Mouse (Mus musculus) midbrain, embryonic 12.5 days (tissue): ENCODE results near the gene Scyl1. TPM values are rescaled to one million over a fixed set of nuclear protein-coding genes. Genes with fewer than 3 reads are reported as not detected.

ENCODE experiments used
- ATAC-seq: fragments of 200-750 bp; cut with Nextera tagmentation; 2 replicates; pipeline ENCODE4 v1.8.0; 2017; ENCODE audit warnings: low read depth, moderate TSS enrichment, moderate library complexity; ENCODE audit not compliant: low FRiP score
- H3K27ac ChIP-seq: fragments of 300-500 bp; sonication (generic); replicated peaks from 2 replicates; pipeline ENCODE4 v1.5.1; 2016; ENCODE audit warnings: mild to moderate bottlenecking
- H3K27me3 ChIP-seq: fragments of 300-500 bp; sonication (generic); 2 replicates; pipeline ENCODE4 v1.6.1; 2016; ENCODE audit warnings: mild to moderate bottlenecking
- H3K36me3 ChIP-seq: fragments of 300-500 bp; sonication (generic); 2 replicates; pipeline ENCODE4 v1.6.1; 2016
- H3K4me1 ChIP-seq: fragments of 300-500 bp; sonication (generic); 2 replicates; pipeline ENCODE4 v1.6.1; 2016
- H3K4me2 ChIP-seq: fragments of 300-500 bp; sonication (generic); replicated peaks from 2 replicates; pipeline ENCODE4 v1.6.1; 2016; ENCODE audit warnings: mild to moderate bottlenecking, moderate library complexity
- H3K4me3 ChIP-seq: fragments of 300-500 bp; sonication (generic); 2 replicates; pipeline ENCODE4 v1.5.1; 2016; ENCODE audit warnings: mild to moderate bottlenecking
- H3K9ac ChIP-seq: fragments of 300-500 bp; sonication (generic); replicated peaks from 2 replicates; pipeline ENCODE4 v1.6.1; 2016; ENCODE audit warnings: mild to moderate bottlenecking, moderate library complexity
- H3K9me3 ChIP-seq: fragments of 300-500 bp; sonication (generic); 2 replicates; pipeline ENCODE4 v1.6.1; 2016; ENCODE audit warnings: mild to moderate bottlenecking
- WGBS: fragments of 180-500 bp; shearing (Covaris S2); methylation state at CpG from one replicate; pipeline ENCODE4 v1.1.7; 2016; 5-methylcytosine and 5-hydroxymethylcytosine counted together
- polyA plus RNA-seq: library from polyadenylated mRNA; unstranded; fragments of >200 nt; fragmentation: Nextera tagmentation; extraction: Ambion mirVana; gene quantifications from 2 replicates; pipeline ENCODE4 v1.2.1, GENCODE M21; 2016

The Scyl1 gene
- polyA plus RNA-seq, 1 experiment from 2014 or later = 68.4 TPM

DNA sequence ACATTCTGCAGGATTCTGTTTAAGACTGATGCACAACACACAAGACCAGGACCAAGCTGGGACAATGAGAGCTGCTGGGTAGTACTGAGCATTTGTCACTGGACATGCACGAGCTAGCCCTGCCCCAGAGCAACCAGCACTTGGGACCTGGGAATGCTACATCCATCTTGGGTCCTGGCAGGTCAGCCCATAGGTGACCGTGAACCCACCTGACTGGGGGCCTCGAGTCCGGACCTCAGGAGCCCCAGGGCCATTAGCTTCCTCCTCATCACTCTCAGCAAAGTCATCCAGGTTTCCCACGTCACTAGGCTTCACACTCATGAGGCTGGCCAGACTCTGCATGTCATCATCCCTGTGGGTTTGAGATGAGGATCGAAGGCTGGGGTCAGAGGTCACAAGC is 50.0 kb downstream of the Scyl1 start:
- WGBS = 91% methylated on average over 6 of the region's 6 CpGs
- Histone ChIP-seq H3K4me3 (no peak overlapping the region), H3K27ac (no peak overlapping the region), H3K36me3 (peaks cover 71% of the 10 kb centered on the region), H3K4me2 (no peak overlapping the region), H3K9ac (no peak overlapping the region), H3K27me3 (no peaks in the 10 kb centered on the region; the same call in 1 of the 2 replicates), H3K9me3 (no peaks in the 10 kb centered on the region), H3K4me1 (peaks cover 29% of the 10 kb centered on the region)
- ATAC-seq = no peak

- H3K9ac ChIP-seq = no peak overlapping the region; the same call in 1 of the 2 replicates
- H3K4me3 ChIP-seq = no peak overlapping the region
- peaks cover 53% of the 10 kb centered on the region for H3K36me3 ChIP-seq
- 55% methylated on average over 10 of the region's 10 CpGs for whole genome bisulfite sequencing
- 0 out of 2 replicates have a peak, but pooled peaks have one; percentile 14 for ATAC-seq
- peaks cover 25% of the 10 kb centered on the region for H3K4me1 ChIP-seq
- no peaks in the 10 kb centered on the region for H3K9me3 ChIP-seq
- H3K27me3 ChIP-seq = peaks cover 4% of the 10 kb centered on the region; the same call in 1 of the 2 replicates
- no peak overlapping the region for H3K4me2 ChIP-seq
- no peak overlapping the region for H3K27ac ChIP-seq
Observed at GRCm38 (mm10) chr19:5716955-5717354, 54.3 kb downstream of the Scyl1 start.

DNA sequence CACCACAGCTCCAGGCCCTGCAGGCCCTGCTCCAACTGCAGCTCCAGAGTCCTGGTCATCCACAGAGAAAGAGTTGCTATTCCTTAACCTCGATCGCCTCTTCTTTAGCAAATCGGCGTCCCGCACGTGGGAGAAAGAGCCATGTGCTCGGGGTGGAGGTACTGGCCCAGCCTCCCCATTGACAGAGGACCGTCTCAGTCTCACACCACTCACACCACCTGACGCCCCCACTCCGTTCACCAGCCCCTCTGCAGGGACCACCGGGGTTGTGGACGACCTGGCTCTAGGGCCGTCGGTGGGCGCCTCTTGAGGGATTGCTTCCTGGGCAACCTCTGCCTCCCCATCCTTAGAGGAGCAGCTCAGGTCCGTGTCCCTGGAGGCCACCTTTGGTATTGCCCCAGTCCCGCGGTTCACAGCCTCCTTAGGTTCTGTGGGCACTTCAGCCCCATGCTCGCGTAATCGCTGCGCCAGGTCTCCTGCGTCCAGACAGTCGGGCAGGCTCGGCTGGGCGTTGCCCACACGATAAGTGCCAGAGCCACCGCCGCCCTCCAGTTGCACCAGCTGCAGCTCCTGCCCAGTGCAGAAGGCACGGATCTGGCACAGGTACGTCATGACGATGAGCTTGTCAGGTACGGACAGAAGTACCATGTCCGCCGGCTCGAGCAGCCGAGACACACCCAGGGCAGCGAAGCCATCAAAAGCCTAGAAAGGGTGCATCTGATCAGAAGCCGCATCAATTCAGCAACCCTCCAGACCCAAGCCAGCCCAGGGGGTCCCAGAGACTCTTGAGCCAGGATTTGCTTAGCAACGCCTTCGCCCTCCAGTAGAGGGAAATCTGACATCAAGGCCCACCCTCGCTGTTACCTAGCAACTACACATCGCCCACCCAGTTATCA is 55.2 kb downstream of the Scyl1 start:
- H3K27ac ChIP-seq = no peak overlapping the region
- peaks cover 43% of the 10 kb centered on the region for H3K36me3 ChIP-seq
- H3K4me1 ChIP-seq = peaks cover 25% of the 10 kb centered on the region
- H3K27me3 ChIP-seq = peaks cover 4% of the 10 kb centered on the region; the same call in 1 of the 2 replicates
- H3K9me3 ChIP-seq = no peaks in the 10 kb centered on the region
- peak overlapping the region; percentile 47 for H3K4me2 ChIP-seq
- peak; percentile 77 for ATAC-seq
- peak overlapping the region; percentile 27 for H3K4me3 ChIP-seq
- peak overlapping the region; percentile 43 for H3K9ac ChIP-seq
- WGBS = 14% methylated on average over 43 of the region's 43 CpGs

DNA sequence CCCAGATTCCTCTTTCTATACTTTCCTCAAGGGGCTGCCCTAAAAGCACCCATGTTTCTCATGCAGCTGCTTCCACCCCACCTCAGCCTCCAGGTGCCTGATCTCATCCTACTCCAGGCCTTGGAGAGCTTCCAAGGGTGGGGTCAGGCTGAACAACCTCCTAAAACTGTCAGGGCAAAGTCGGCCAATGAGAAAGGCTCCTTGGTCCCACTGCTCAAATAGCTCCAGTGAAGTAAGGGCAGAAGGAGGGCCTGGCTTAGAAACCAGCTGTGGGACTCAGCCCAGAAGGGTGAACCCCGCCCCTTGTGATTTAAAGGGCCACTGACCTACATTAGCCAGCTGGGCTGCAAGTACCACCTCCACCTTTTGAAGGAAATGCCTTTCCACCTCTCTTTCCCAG is 57.5 kb downstream of the Scyl1 start:
- H3K4me1 ChIP-seq = peaks cover 25% of the 10 kb centered on the region
- H3K27me3 ChIP-seq = peaks cover 4% of the 10 kb centered on the region; the same call in 1 of the 2 replicates
- H3K4me3 ChIP-seq = no peak overlapping the region
- H3K36me3 ChIP-seq = peaks cover 41% of the 10 kb centered on the region
- no peak overlapping the region for H3K27ac ChIP-seq
- WGBS = 20% methylated on average over 2 of the region's 2 CpGs
- H3K9ac ChIP-seq = no peak overlapping the region
- ATAC-seq = no peak
- H3K9me3 ChIP-seq = no peaks in the 10 kb centered on the region
- H3K4me2 ChIP-seq = no peak overlapping the region

DNA sequence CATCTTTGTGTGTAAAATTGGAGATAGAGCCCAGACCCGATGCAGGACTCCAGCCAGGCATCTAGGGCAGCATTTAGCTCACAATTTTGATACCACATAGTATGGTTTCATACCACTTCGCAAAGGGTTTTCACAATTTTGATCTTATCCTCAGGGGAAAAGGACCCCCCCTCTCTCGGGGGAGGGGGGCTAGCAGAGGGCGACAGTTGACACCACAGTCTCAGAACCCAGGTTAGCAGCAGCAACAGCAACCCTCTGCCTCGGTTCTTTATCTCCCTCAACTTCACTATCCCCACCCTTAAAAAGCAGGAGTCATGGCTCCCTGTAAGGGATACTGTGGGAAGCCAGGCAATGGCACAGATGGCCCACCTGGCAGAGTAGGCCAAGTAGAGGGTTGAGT is 58.0 kb downstream of the Scyl1 start:
- Histone ChIP-seq H3K36me3 (peaks cover 41% of the 10 kb centered on the region), H3K9me3 (no peaks in the 10 kb centered on the region), H3K4me2 (no peak overlapping the region), H3K27ac (no peak overlapping the region), H3K4me3 (no peak overlapping the region), H3K4me1 (peaks cover 25% of the 10 kb centered on the region), H3K9ac (no peak overlapping the region), H3K27me3 (peaks cover 4% of the 10 kb centered on the region; the same call in 1 of the 2 replicates)
- WGBS = 71% methylated on average over 5 of the region's 5 CpGs
- ATAC-seq = no peak

DNA sequence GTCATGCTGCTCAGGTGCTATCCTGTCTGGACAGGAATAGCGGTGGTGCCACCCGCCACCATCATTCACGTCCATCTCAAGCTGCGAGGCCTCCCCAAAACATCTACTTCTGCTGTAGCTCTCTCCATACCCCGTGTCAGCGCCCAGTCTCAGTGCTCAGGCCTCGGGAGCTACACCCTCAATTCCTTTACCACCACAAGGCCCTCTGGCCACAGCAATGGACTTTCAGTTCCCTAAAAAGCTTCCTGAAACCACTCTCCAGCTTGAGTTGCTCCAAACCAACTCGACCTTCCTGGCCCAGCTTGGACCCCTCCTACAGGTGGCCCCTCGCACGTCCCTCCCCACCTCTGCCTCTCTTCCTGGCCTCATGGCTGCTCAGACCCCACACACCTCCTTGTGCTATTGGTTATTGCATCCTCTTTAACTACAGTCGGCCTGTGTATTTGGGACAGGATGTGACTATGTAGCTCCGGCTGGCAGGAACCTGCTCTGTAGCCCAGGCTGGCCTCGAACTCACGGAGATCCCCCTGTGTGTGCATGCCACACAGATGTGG is 59.2 kb downstream of the Scyl1 start:
- Histone ChIP-seq H3K9me3 (no peaks in the 10 kb centered on the region), H3K9ac (no peak overlapping the region), H3K36me3 (peaks cover 54% of the 10 kb centered on the region), H3K4me2 (no peak overlapping the region), H3K4me1 (peaks cover 21% of the 10 kb centered on the region), H3K27ac (no peak overlapping the region), H3K4me3 (no peak overlapping the region), H3K27me3 (peaks cover 4% of the 10 kb centered on the region; the same call in 1 of the 2 replicates)
- no peak for ATAC-seq
- 92% methylated on average over 14 of the region's 14 CpGs for WGBS

DNA sequence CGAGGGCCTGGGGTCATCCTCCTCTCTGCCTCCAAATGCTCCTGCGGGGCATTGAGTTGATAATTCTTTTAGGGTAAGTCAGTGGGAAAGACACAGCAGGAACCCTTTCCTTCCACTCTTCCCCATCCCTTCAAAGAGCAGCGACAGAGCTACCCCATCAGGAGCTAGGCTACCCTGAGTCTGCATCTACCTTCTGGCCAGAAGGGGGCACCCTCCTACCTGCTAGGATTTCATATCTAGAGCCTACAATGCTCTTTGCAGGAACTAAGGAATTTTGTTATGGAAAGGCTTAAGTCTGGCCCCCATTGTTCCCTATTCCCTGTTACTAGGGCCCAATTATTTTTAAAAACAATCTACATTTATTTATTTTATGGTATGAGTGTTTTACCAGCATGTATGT is 60.0 kb downstream of the Scyl1 start:
- Histone ChIP-seq H3K27ac (no peak overlapping the region), H3K4me3 (no peak overlapping the region), H3K9me3 (no peaks in the 10 kb centered on the region), H3K36me3 (peaks cover 59% of the 10 kb centered on the region), H3K9ac (no peak overlapping the region), H3K4me1 (peaks cover 13% of the 10 kb centered on the region), H3K27me3 (0 out of 2 replicates have a peak, but pooled peaks cover 4% of the 10 kb centered on the region), H3K4me2 (no peak overlapping the region)
- ATAC-seq = no peak
- 5% methylated on average over 3 of the region's 3 CpGs for WGBS

GRCm38 (mm10) chr19:5710581-5710980 is 60.6 kb downstream of the Scyl1 start:
- H3K4me3 ChIP-seq = no peak overlapping the region
- H3K9me3 ChIP-seq = no peaks in the 10 kb centered on the region
- no peak for ATAC-seq
- no peak overlapping the region for H3K4me2 ChIP-seq
- WGBS = 75% methylated on average over 8 of the region's 8 CpGs
- no peak overlapping the region for H3K9ac ChIP-seq
- H3K27me3 ChIP-seq = 0 out of 2 replicates have a peak, but pooled peaks cover under 1% of the 10 kb centered on the region
- no peak overlapping the region for H3K27ac ChIP-seq
- H3K4me1 ChIP-seq = peaks cover 7% of the 10 kb centered on the region
- H3K36me3 ChIP-seq = peaks cover 63% of the 10 kb centered on the region

- WGBS = 92% methylated on average over 6 of the region's 6 CpGs
- Histone ChIP-seq H3K9me3 (no peaks in the 10 kb centered on the region), H3K27ac (no peak overlapping the region), H3K27me3 (no peaks in the 10 kb centered on the region), H3K9ac (no peak overlapping the region), H3K4me1 (peaks cover 3% of the 10 kb centered on the region; the same call in 1 of the 2 replicates), H3K4me2 (no peak overlapping the region), H3K36me3 (peaks cover 63% of the 10 kb centered on the region), H3K4me3 (no peak overlapping the region)
- ATAC-seq = no peak
Observed at GRCm38 (mm10) chr19:5710068-5710467, 61.2 kb downstream of the Scyl1 start.

Other genes starting within 250 kb of the Scyl1 start
- 0.08 and 0.14 TPM in 2 replicates for gene Ovol1, start 210.8 kb downstream of the Scyl1 start, polyA plus RNA-seq
- gene Ap5b1, start 203.4 kb downstream of the Scyl1 start, polyA plus RNA-seq = 2.2 and 2.6 TPM in 2 replicates
- gene Rnaseh2c, start 169.5 kb downstream of the Scyl1 start, polyA plus RNA-seq = 137 and 165 TPM in 2 replicates
- gene Kat5, start 161.2 kb downstream of the Scyl1 start, polyA plus RNA-seq = 80.4 and 81.6 TPM in 2 replicates
- gene Rela, start 133.9 kb downstream of the Scyl1 start, polyA plus RNA-seq = 34.2 and 37.6 TPM in 2 replicates
- 18.8 and 20.6 TPM in 2 replicates for gene Sipa1, start 107.7 kb downstream of the Scyl1 start, polyA plus RNA-seq
- 25.4 and 26.2 TPM in 2 replicates for gene Map3k11, start 82.7 kb downstream of the Scyl1 start, polyA plus RNA-seq
- 34.1 and 37.4 TPM in 2 replicates for gene Pcnx3, start 82.5 kb downstream of the Scyl1 start, polyA plus RNA-seq
- 0.36 TPM in 1 of 2 replicates, not detected in the other for gene Kcnk7, start 67.1 kb downstream of the Scyl1 start, polyA plus RNA-seq
- gene Ehbp1l1, start 45.1 kb downstream of the Scyl1 start, polyA plus RNA-seq = 8.2 and 9.1 TPM in 2 replicates
- 175 and 186 TPM in 2 replicates for gene Fam89b, start 41.8 kb downstream of the Scyl1 start, polyA plus RNA-seq
- 7.9 and 9.1 TPM in 2 replicates for gene Ltbp3, start 30.5 kb downstream of the Scyl1 start, polyA plus RNA-seq
- gene Frmd8, start 103.9 kb upstream of the Scyl1 start, polyA plus RNA-seq = 22.3 and 24.8 TPM in 2 replicates
- 1.9 and 3.4 TPM in 2 replicates for gene Slc25a45, start 106.4 kb upstream of the Scyl1 start, polyA plus RNA-seq
- 11.1 and 11.4 TPM in 2 replicates for gene Tigd3, start 122.7 kb upstream of the Scyl1 start, polyA plus RNA-seq
- 171 and 185 TPM in 2 replicates for gene Dpf2, start 141.6 kb upstream of the Scyl1 start, polyA plus RNA-seq
- 3.6 and 3.8 TPM in 2 replicates for gene Cdc42ep2, start 153.4 kb upstream of the Scyl1 start, polyA plus RNA-seq
- 57.4 and 59.6 TPM in 2 replicates for gene Pola2, start 192.8 kb upstream of the Scyl1 start, polyA plus RNA-seq
- not detected in 2 replicates for gene Slc22a20, start 214.7 kb upstream of the Scyl1 start, polyA plus RNA-seq
- gene Capn1, start 244.5 kb upstream of the Scyl1 start, polyA plus RNA-seq = 3.8 and 4.5 TPM in 2 replicates